In genomic region chr3:153717742-153718141, GRCm38 (mm10) we compare ENCODE assay signal across 15 mouse cellular contexts. TPM values are rescaled to one million over a fixed set of nuclear protein-coding genes. Genes with fewer than 3 reads are reported as not detected.
DNase-seq lines count a peak whose midpoint lies in the region; ATAC-seq and TF ChIP-seq lines count a peak whose summit lies in the region.
"Had no signal": no experiment of that assay in that cellular context is flagged by ENCODE, and none has a peak within 500 bp of the region (broad histone marks: within the 10 kb centered on the region; RNA-seq: fewer than 3 reads in every experiment).

No protein-coding gene starts in this region.

- 43% methylated on average over 7 of the region's 7 CpGs for WGBS in heart, embryonic 16.5 days
- 35% methylated on average over 7 of the region's 7 CpGs for WGBS in embryonic facial prominence, embryonic 12.5 days
- WGBS in liver, embryonic 15.5 days (ENCODE audit: insufficient replicate concordance), result 31% methylated on average over 7 of the region's 7 CpGs
- WGBS in forebrain, embryonic 11.5 days, result 76% methylated on average over 7 of the region's 7 CpGs

- H3K9ac ChIP-seq in heart, embryonic 16.5 days (ENCODE audit: low read length), result no peak overlapping the region
- H3K9ac ChIP-seq in embryonic facial prominence, embryonic 12.5 days, result no peak overlapping the region
- no peak overlapping the region for H3K9ac ChIP-seq in liver, embryonic 15.5 days
- no peak overlapping the region for H3K9ac ChIP-seq in forebrain, embryonic 11.5 days (ENCODE audit: low read length)

- H3K4me3 ChIP-seq in heart, embryonic 16.5 days (ENCODE audit: low read length), result no peak overlapping the region
- H3K4me3 ChIP-seq in embryonic facial prominence, embryonic 12.5 days, result no peak overlapping the region
- H3K4me3 ChIP-seq in liver, embryonic 15.5 days (replicated peaks), result no peak overlapping the region
- H3K4me3 ChIP-seq in forebrain, embryonic 11.5 days (ENCODE audit: low read depth, low read length), result no peak overlapping the region
- H3K4me3 ChIP-seq in gastrocnemius, adult 2 months, result no peak overlapping the region

- no peak for DNase-seq in heart, adult 9 months (ENCODE audit: low spot score in 2 of 2)
- peak; percentile 26 for DNase-seq in R1 (ENCODE audit: low read depth, low spot score)
- DNase-seq in forebrain, embryonic 11.5 days (ENCODE audit: low spot score), result no peak
- DNase-seq in layer of hippocampus, postnatal 36 days, result no peak
- DNase-seq in gastrocnemius, adult 2 months, result no peak
- DNase-seq: adrenal gland, postnatal 25 days; cerebellum, postnatal 36 days; gastrocnemius, postnatal 14 days; kidney, postnatal 10 days; thymus, adult 2 months had no signal

- H3K4me2 ChIP-seq in heart, embryonic 16.5 days (ENCODE audit: low read depth, low read length), result no peak overlapping the region
- H3K4me2 ChIP-seq in embryonic facial prominence, embryonic 12.5 days (replicated peaks), result no peak overlapping the region
- H3K4me2 ChIP-seq in liver, embryonic 15.5 days, result no peak overlapping the region; the same call in 1 of the 2 replicates
- H3K4me2 ChIP-seq in forebrain, embryonic 11.5 days (ENCODE audit: low read depth, low read length, severe bottlenecking), result no peak overlapping the region

- H3K27ac ChIP-seq in heart, embryonic 16.5 days (ENCODE audit: low read length), result no peak overlapping the region; the same call in 1 of the 2 replicates
- peak overlapping the region; percentile 48; the same call in 1 of the 2 replicates for H3K27ac ChIP-seq in embryonic facial prominence, embryonic 12.5 days
- H3K27ac ChIP-seq in liver, embryonic 15.5 days (replicated peaks), result peak overlapping the region; percentile 43; the same call in 1 of the 2 replicates
- no peak overlapping the region for H3K27ac ChIP-seq in forebrain, embryonic 11.5 days (ENCODE audit: low read depth, low read length)
- H3K27ac ChIP-seq in gastrocnemius, adult 2 months, result no peak overlapping the region
- H3K27ac ChIP-seq: hindbrain, postnatal 0 days; macrophage had no signal

- no peak for TF ChIP-seq CTCF in gastrocnemius, adult 2 months (IDR thresholded peaks at IDR 0.05)

- peaks cover 9% of the 10 kb centered on the region; the same call in 1 of the 2 replicates for H3K9me3 ChIP-seq in heart, embryonic 16.5 days (replicated peaks; ENCODE audit: control insufficient read depth, low read length)
- H3K9me3 ChIP-seq in embryonic facial prominence, embryonic 12.5 days, result no peaks in the 10 kb centered on the region
- H3K9me3 ChIP-seq in liver, embryonic 15.5 days (replicated peaks), result 0 out of 2 replicates have a peak, but pooled peaks cover 3% of the 10 kb centered on the region
- no peaks in the 10 kb centered on the region; the same call in 1 of the 2 replicates for H3K9me3 ChIP-seq in forebrain, embryonic 11.5 days (ENCODE audit: control insufficient read depth, low read length)

- 0 out of 2 replicates have a peak, but pooled peaks have one; percentile 46 for ATAC-seq in heart, embryonic 16.5 days (replicated peaks; ENCODE audit: extremely low read depth, insufficient read depth, low FRiP score)
- ATAC-seq in embryonic facial prominence, embryonic 12.5 days (ENCODE audit: insufficient number of reproducible peaks, insufficient read depth, low FRiP score, low TSS enrichment), result no peak
- ATAC-seq in liver, embryonic 15.5 days (ENCODE audit: insufficient read depth), result no peak
- no peak for ATAC-seq in forebrain, embryonic 11.5 days (replicated peaks; ENCODE audit: low FRiP score)
- ATAC-seq: hindbrain, postnatal 0 days had no signal

- H3K36me3 ChIP-seq in heart, embryonic 16.5 days (ENCODE audit: control insufficient read depth, insufficient read depth), result no peaks in the 10 kb centered on the region
- H3K36me3 ChIP-seq in embryonic facial prominence, embryonic 12.5 days, result no peaks in the 10 kb centered on the region
- H3K36me3 ChIP-seq in liver, embryonic 15.5 days (replicated peaks), result no peaks in the 10 kb centered on the region
- no peaks in the 10 kb centered on the region for H3K36me3 ChIP-seq in forebrain, embryonic 11.5 days (ENCODE audit: control insufficient read depth, insufficient read depth, low read length)

- peaks cover 21% of the 10 kb centered on the region for H3K4me1 ChIP-seq in heart, embryonic 16.5 days (ENCODE audit: control insufficient read depth, insufficient read depth, low read length)
- H3K4me1 ChIP-seq in embryonic facial prominence, embryonic 12.5 days, result peaks cover 67% of the 10 kb centered on the region
- peaks cover 62% of the 10 kb centered on the region for H3K4me1 ChIP-seq in liver, embryonic 15.5 days (replicated peaks)
- H3K4me1 ChIP-seq in forebrain, embryonic 11.5 days (replicated peaks; ENCODE audit: control insufficient read depth, insufficient read depth, low read length), result no peaks in the 10 kb centered on the region

- no peaks in the 10 kb centered on the region; the same call in 1 of the 2 replicates for H3K27me3 ChIP-seq in heart, embryonic 16.5 days (ENCODE audit: control insufficient read depth, insufficient read depth, low read length)
- no peaks in the 10 kb centered on the region for H3K27me3 ChIP-seq in embryonic facial prominence, embryonic 12.5 days
- H3K27me3 ChIP-seq in liver, embryonic 15.5 days, result no peaks in the 10 kb centered on the region
- H3K27me3 ChIP-seq in forebrain, embryonic 11.5 days (ENCODE audit: control insufficient read depth, insufficient read depth, low read length), result no peaks in the 10 kb centered on the region

- intact Hi-C loops in gastrocnemius, adult 2 months (cut with DNase I), result no loop called here

RNA-seq across cellular contexts. Expression of gene St6galnac3, which starts 7.2 kb away (rescaled TPM):
- polyA plus RNA-seq in heart, embryonic 16.5 days (2015; fragmentation: Nextera tagmentation; extraction: Ambion mirVana), result 20.1 and 20.8 TPM in 2 replicates
- polyA plus RNA-seq in embryonic facial prominence, embryonic 12.5 days (2016; fragmentation: Nextera tagmentation; extraction: Ambion mirVana), result 64.6 and 70.2 TPM in 2 replicates
- 10.1 and 10.2 TPM in 2 replicates for polyA plus RNA-seq in liver, embryonic 15.5 days (2015; fragmentation: Nextera tagmentation; extraction: Ambion mirVana)
- 29.8 and 38.0 TPM in 2 replicates for polyA plus RNA-seq in forebrain, embryonic 11.5 days (2014; fragmentation: Nextera tagmentation; extraction: Ambion mirVana)
- total RNA-seq in layer of hippocampus, postnatal 36 days (2021), result 10 to 100 TPM; 25.2 to 28.9 TPM
- 1 to 10 TPM; 1.3 to 2.6 TPM for total RNA-seq in gastrocnemius, adult 2 months (2021)

Comparison
In these comparisons a context has a peak if more than half of its experiments do, and no peak if none do; other contexts are left out.
1. H3K27ac ChIP-seq: peak in embryonic facial prominence, embryonic 12.5 days (single experiment) and liver, embryonic 15.5 days (single experiment); none in heart, embryonic 16.5 days (single experiment), forebrain, embryonic 11.5 days (single experiment) and gastrocnemius, adult 2 months (single experiment).